Mouse (Mus musculus) midbrain, postnatal 0 days (tissue): Measurements from ENCODE around the gene Bmpr1a. TPM values are rescaled to one million over a fixed set of nuclear protein-coding genes. Genes with fewer than 3 reads are reported as not detected.
A peak's percentile ranks its signal among the peaks of the same experiment; 100 is the strongest.
"Not testable (repeated sequence)": the region's sequence is repeated elsewhere in the genome, so short reads cannot be mapped to it uniquely, and the experiment has no call there.

Source experiments
- ATAC-seq: fragments of 200-750 bp; cut with Nextera tagmentation; 2 replicates; pipeline ENCODE4 v1.8.0; 2017; ENCODE audit warnings: moderate number of reproducible peaks, mild to moderate bottlenecking, moderate TSS enrichment, moderate library complexity; ENCODE audit not compliant: low FRiP score
- DNase-seq: peaks from one replicate; pipeline ENCODE4 v3.0.0-alpha.2; 2015; ENCODE audit warnings: low spot score
- H3K27ac ChIP-seq: fragments of 300-500 bp; sonication (generic); 2 replicates; pipeline ENCODE4 v1.5.1; 2014; ENCODE audit warnings: low read depth, mild to moderate bottlenecking, low read length, mixed read lengths
- H3K27me3 ChIP-seq: fragments of 300-500 bp; sonication (generic); 2 replicates; pipeline ENCODE4 v1.6.1; 2014; ENCODE audit warnings: low read length, control low read depth, mixed read lengths; ENCODE audit not compliant: insufficient read depth
- H3K36me3 ChIP-seq: fragments of 300-500 bp; sonication (generic); 2 replicates; pipeline ENCODE4 v1.6.1; 2014; ENCODE audit warnings: low read length, control low read depth, mixed read lengths; ENCODE audit not compliant: insufficient read depth
- H3K4me1 ChIP-seq: fragments of 300-500 bp; sonication (generic); 2 replicates; pipeline ENCODE4 v1.6.1; 2014; ENCODE audit warnings: mild to moderate bottlenecking, control low read depth, antibody characterized with exemption, low read length, mixed read lengths; ENCODE audit not compliant: insufficient read depth
- H3K4me2 ChIP-seq: fragments of 300-500 bp; sonication (generic); 2 replicates; pipeline ENCODE4 v1.6.1; 2014; ENCODE audit warnings: low read depth, mild to moderate bottlenecking, low read length, mixed read lengths; ENCODE audit not compliant: poor library complexity, severe bottlenecking
- H3K4me3 ChIP-seq: fragments of 300-500 bp; sonication (generic); 2 replicates; pipeline ENCODE4 v1.5.1; 2014; ENCODE audit warnings: low read depth, mild to moderate bottlenecking, low read length, moderate library complexity
- H3K9ac ChIP-seq: fragments of 300-500 bp; sonication (generic); replicated peaks from 2 replicates; pipeline ENCODE4 v1.6.1; 2014; ENCODE audit warnings: mild to moderate bottlenecking, low read length, moderate library complexity, mixed read lengths; ENCODE audit not compliant: poor library complexity, severe bottlenecking
- H3K9me3 ChIP-seq: fragments of 300-500 bp; sonication (generic); 2 replicates; pipeline ENCODE4 v1.6.1; 2016; ENCODE audit warnings: low read length, control low read depth
- CTCF ChIP-seq: IDR thresholded peaks from 2 replicates; pipeline ENCODE4 v1.5.1; 2016; ENCODE audit warnings: antibody characterized with exemption, mild to moderate bottlenecking
- WGBS: fragments of 180-500 bp; shearing (Covaris S2); extraction: QIAGEN DNeasy Blood & Tissue Kit; methylation state at CpG from one replicate; pipeline ENCODE4 v1.1.7; 2014; 5-methylcytosine and 5-hydroxymethylcytosine counted together
- polyA plus RNA-seq: library from polyadenylated mRNA; unstranded; fragments of >200 nt; fragmentation: Nextera tagmentation; extraction: Ambion mirVana; gene quantifications from 2 replicates; pipeline ENCODE4 v1.2.1, GENCODE M21; 2015
- total RNA-seq: library from RNA; depleted of rRNA; stranded (reverse); fragments of >200 nt; gene quantifications from 2 replicates; pipeline ENCODE4 v1.2.3, GENCODE M21; 2014

The Bmpr1a gene
- total and polyA plus RNA-seq, 2 experiments from 2014 or later, result 14.0 to 42.5 TPM

GRCm38 (mm10) chr14:34371763-34372162 lies 131.4 kb downstream of the Bmpr1a start:
- no peaks in the 10 kb centered on the region for H3K27me3 ChIP-seq
- H3K36me3 ChIP-seq, result no peaks in the 10 kb centered on the region
- ATAC-seq (no peak), DNase-seq (no peak)
- no peak for TF ChIP-seq CTCF
- H3K9me3 ChIP-seq, result no peaks in the 10 kb centered on the region
- no peak overlapping the region for H3K4me3 ChIP-seq
- no peaks in the 10 kb centered on the region for H3K4me1 ChIP-seq
- no peak overlapping the region for H3K4me2 ChIP-seq
- 80% methylated on average over 2 of the region's 2 CpGs for WGBS
- H3K27ac ChIP-seq, result no peak overlapping the region
- no peak overlapping the region for H3K9ac ChIP-seq

- Histone ChIP-seq H3K9ac (no peak overlapping the region), H3K27me3 (no peaks in the 10 kb centered on the region), H3K4me3 (no peak overlapping the region), H3K4me1 (no peaks in the 10 kb centered on the region), H3K4me2 (no peak overlapping the region), H3K36me3 (no peaks in the 10 kb centered on the region), H3K27ac (no peak overlapping the region), H3K9me3 (no peaks in the 10 kb centered on the region)
- 93% methylated on average over 3 of the region's 3 CpGs for WGBS
- no peak for TF ChIP-seq CTCF
- ATAC-seq (no peak), DNase-seq (no peak)
These were observed 132.2 kb downstream of the Bmpr1a start for GRCm38 (mm10) chr14:34370921-34371320.

- Histone ChIP-seq H3K27me3 (no peaks in the 10 kb centered on the region), H3K9ac (no peak overlapping the region), H3K4me1 (no peaks in the 10 kb centered on the region), H3K36me3 (no peaks in the 10 kb centered on the region), H3K27ac (no peak overlapping the region), H3K4me2 (no peak overlapping the region), H3K9me3 (no peaks in the 10 kb centered on the region), H3K4me3 (no peak overlapping the region)
- 55% methylated on average over 3 of the region's 3 CpGs for WGBS
- DNase-seq (no peak), ATAC-seq (no peak)
- peak; percentile 24; the same call in 1 of the 2 replicates for TF ChIP-seq CTCF
These were observed 132.9 kb downstream of the Bmpr1a start for GRCm38 (mm10) chr14:34370203-34370602.

- WGBS, result 87% methylated on average over 2 of the region's 2 CpGs
- no peak for TF ChIP-seq CTCF
- H3K4me1 ChIP-seq, result peaks cover 5% of the 10 kb centered on the region
These were observed 138.0 kb downstream of the Bmpr1a start for GRCm38 (mm10) chr14:34365147-34365507.

GRCm38 (mm10) chr14:34364254-34365146 lies 138.6 kb downstream of the Bmpr1a start:
- not testable (repeated sequence) for H3K27me3 ChIP-seq, H3K4me1 ChIP-seq, DNase-seq, H3K36me3 ChIP-seq, H3K9me3 ChIP-seq
- ATAC-seq, result peak; percentile 54; the same call in 1 of the 2 replicates
- H3K9ac ChIP-seq, result peak overlapping the region; percentile 60
- peak overlapping the region; percentile 41 for H3K4me3 ChIP-seq
- H3K27ac ChIP-seq, result peak overlapping the region; percentile 75; the same call in 1 of the 2 replicates
- H3K4me2 ChIP-seq, result peak overlapping the region; percentile 85
- whole genome bisulfite sequencing, result 72% methylated on average over 15 of the region's 15 CpGs

More at GRCm38 (mm10) chr14:34365147-34365507, 138.0 kb downstream of the Bmpr1a start:
- Histone ChIP-seq H3K4me2 (no peak overlapping the region), H3K4me3 (no peak overlapping the region), H3K27me3 (no peaks in the 10 kb centered on the region), H3K27ac (no peak overlapping the region), H3K36me3 (no peaks in the 10 kb centered on the region), H3K9me3 (no peaks in the 10 kb centered on the region), H3K9ac (no peak overlapping the region)
- ATAC-seq, result no peak
- DNase-seq, result no peak

GRCm38 (mm10) chr14:34363490-34364253 lies 139.5 kb downstream of the Bmpr1a start:
- Histone ChIP-seq H3K4me2 (peak overlapping the region; percentile 85), H3K27me3 (no peaks in the 10 kb centered on the region), H3K36me3 (no peaks in the 10 kb centered on the region), H3K27ac (peak overlapping the region; percentile 75), H3K4me1 (peaks cover 5% of the 10 kb centered on the region), H3K4me3 (peak overlapping the region; percentile 41), H3K9me3 (no peaks in the 10 kb centered on the region), H3K9ac (peak overlapping the region; percentile 60)
- 2% methylated on average over 32 of the region's 32 CpGs for WGBS
- DNase-seq (peak; percentile 64), ATAC-seq (peak; percentile 74)
- TF ChIP-seq CTCF, result peak; percentile 57
